In the genomic region with DNA sequence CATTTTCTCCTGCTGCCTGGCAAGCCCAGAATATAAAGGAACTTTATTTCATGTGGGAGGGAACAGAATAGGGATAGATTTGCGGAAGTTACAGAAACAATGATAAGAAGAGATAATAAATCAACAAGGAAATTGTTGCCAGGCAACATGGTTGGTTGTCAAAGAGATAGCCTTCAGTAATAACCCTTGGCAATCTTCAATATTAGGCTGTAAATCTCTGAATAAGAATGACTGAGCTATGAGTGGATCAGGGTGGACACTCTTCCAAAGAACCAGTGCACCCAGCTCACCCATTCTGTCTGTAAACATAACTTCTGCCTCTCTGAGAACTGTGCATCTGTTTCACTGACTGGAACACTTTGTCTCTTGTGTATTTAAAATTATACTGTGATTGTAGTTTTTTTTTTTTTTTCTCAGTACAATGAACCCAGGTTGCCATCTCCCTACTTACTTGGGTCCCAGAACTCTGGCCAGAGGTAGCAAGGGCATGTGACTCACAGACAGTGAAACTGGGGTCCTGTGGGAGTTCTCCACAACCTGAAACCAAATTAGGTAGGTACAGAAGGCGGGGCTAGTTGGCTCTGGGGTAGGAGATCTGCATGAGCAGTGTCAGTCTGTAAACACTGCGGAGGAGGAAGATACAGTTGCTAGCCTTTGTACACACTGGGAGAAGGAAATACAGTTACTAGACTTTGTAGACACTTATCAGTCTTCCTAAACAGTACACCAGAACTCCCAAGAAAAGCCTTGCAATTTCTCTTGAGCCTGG, we compare ENCODE assay signal across 17 mouse cellular contexts. TPM values are rescaled to one million over a fixed set of nuclear protein-coding genes. Genes with fewer than 3 reads are reported as not detected.
A peak's percentile ranks its signal among the peaks of the same experiment; 100 is the strongest.
DNase-seq lines count a peak whose midpoint lies in the region; ATAC-seq and TF ChIP-seq lines count a peak whose summit lies in the region.
"Had no signal": no experiment of that assay in that cellular context is flagged by ENCODE, and none has a peak within 500 bp of the region (broad histone marks: within the 10 kb centered on the region; RNA-seq: fewer than 3 reads in every experiment).

No protein-coding gene starts in this region.

- DNase-seq in kidney, postnatal 0 days (ENCODE audit: low spot score) = peak; percentile 5
- DNase-seq in kidney, adult 18-20 months = no peak
- DNase-seq in B cell, adult 2 months = peak; percentile 81 to 88
- DNase-seq in testis, postnatal 10 days (ENCODE audit: low spot score) = no peak
- no peak for DNase-seq in left cerebral cortex, postnatal 25 days (ENCODE audit: low spot score in 2 of 2)
- DNase-seq: kidney, adult 8-10 months; right cerebral cortex, postnatal 4 days had no signal

- 58% methylated on average over 3 of the region's 3 CpGs for WGBS in kidney, postnatal 0 days
- WGBS in kidney, embryonic 14.5 days = 74% methylated on average over 3 of the region's 3 CpGs

- no peak for TF ChIP-seq CTCF in kidney, postnatal 0 days (IDR thresholded peaks at IDR 0.05; ENCODE audit: low read depth)

- H3K4me1 ChIP-seq in kidney, postnatal 0 days (replicated peaks; ENCODE audit: insufficient read depth, low read length) = no peaks in the 10 kb centered on the region
- no peaks in the 10 kb centered on the region for H3K4me1 ChIP-seq in kidney, embryonic 14.5 days (ENCODE audit: control insufficient read depth, insufficient read depth, low read length)
- H3K4me1 ChIP-seq: embryonic facial prominence, embryonic 13.5 days; heart, embryonic 15.5 days; hindbrain, embryonic 12.5 days; midbrain, embryonic 10.5 days had no signal

- H3K4me2 ChIP-seq in kidney, postnatal 0 days (ENCODE audit: low read length) = no peak overlapping the region
- H3K4me2 ChIP-seq in kidney, embryonic 14.5 days (replicated peaks; ENCODE audit: low read depth, low read length) = no peak overlapping the region
- H3K4me2 ChIP-seq: embryonic facial prominence, embryonic 13.5 days; heart, embryonic 15.5 days; hindbrain, embryonic 12.5 days had no signal

- ATAC-seq in kidney, postnatal 0 days (replicated peaks; ENCODE audit: low FRiP score, low read depth) = no peak
- 0 out of 2 replicates have a peak, but pooled peaks have one; percentile 10 for ATAC-seq in common myeloid progenitor, adult 5-6 weeks (replicated peaks; ENCODE audit: low read depth, poor library complexity, severe bottlenecking)
- peak; percentile 88 for ATAC-seq in neutrophil, adult 5-6 weeks (ENCODE audit: extremely low read depth, insufficient number of reproducible peaks, low FRiP score, poor library complexity, severe bottlenecking)
- no peak for ATAC-seq in kidney, embryonic 14.5 days (ENCODE audit: low FRiP score, low TSS enrichment)

- H3K36me3 ChIP-seq in kidney, postnatal 0 days (ENCODE audit: insufficient read depth, low read length) = no peaks in the 10 kb centered on the region
- no peaks in the 10 kb centered on the region for H3K36me3 ChIP-seq in kidney, embryonic 14.5 days (ENCODE audit: control insufficient read depth, insufficient read depth, low read length)
- H3K36me3 ChIP-seq: embryonic facial prominence, embryonic 13.5 days; heart, embryonic 15.5 days; hindbrain, embryonic 12.5 days; midbrain, embryonic 10.5 days had no signal

- no peaks in the 10 kb centered on the region for H3K27me3 ChIP-seq in kidney, postnatal 0 days (ENCODE audit: insufficient read depth, low read length)
- H3K27me3 ChIP-seq in kidney, embryonic 14.5 days (ENCODE audit: control insufficient read depth, insufficient read depth, low read length) = no peaks in the 10 kb centered on the region
- H3K27me3 ChIP-seq: embryonic facial prominence, embryonic 13.5 days; heart, embryonic 15.5 days; hindbrain, embryonic 12.5 days had no signal

- no peaks in the 10 kb centered on the region for H3K9me3 ChIP-seq in kidney, postnatal 0 days (replicated peaks; ENCODE audit: low read length)
- H3K9me3 ChIP-seq in kidney, embryonic 14.5 days (ENCODE audit: control insufficient read depth, low read length) = no peaks in the 10 kb centered on the region
- H3K9me3 ChIP-seq: embryonic facial prominence, embryonic 13.5 days; heart, embryonic 15.5 days; hindbrain, embryonic 12.5 days; midbrain, embryonic 10.5 days had no signal

- H3K4me3 ChIP-seq in kidney, postnatal 0 days (replicated peaks; ENCODE audit: low read depth, low read length) = no peak overlapping the region
- no peak overlapping the region for H3K4me3 ChIP-seq in kidney, embryonic 14.5 days (ENCODE audit: low read length)
- H3K4me3 ChIP-seq: embryonic facial prominence, embryonic 13.5 days; heart, embryonic 15.5 days; hindbrain, embryonic 12.5 days; midbrain, embryonic 10.5 days had no signal

- H3K9ac ChIP-seq in kidney, postnatal 0 days (ENCODE audit: low read depth, low read length) = no peak overlapping the region
- H3K9ac ChIP-seq in kidney, embryonic 14.5 days (ENCODE audit: low read depth, low read length) = no peak overlapping the region
- H3K9ac ChIP-seq: embryonic facial prominence, embryonic 13.5 days; heart, embryonic 15.5 days; hindbrain, embryonic 12.5 days; liver, embryonic 14.5 days had no signal

- H3K27ac ChIP-seq in kidney, postnatal 0 days = no peak overlapping the region
- no peak overlapping the region for H3K27ac ChIP-seq in kidney, embryonic 14.5 days (ENCODE audit: low read depth, low read length)
- H3K27ac ChIP-seq: embryonic facial prominence, embryonic 13.5 days; heart, embryonic 15.5 days; hindbrain, embryonic 12.5 days; liver, embryonic 14.5 days; midbrain, embryonic 10.5 days had no signal

- intact Hi-C loops in left cerebral cortex, postnatal 25 days (cut with DNase I) = no loop called here

RNA-seq across cellular contexts. Expression of gene Serpinb1a, which starts 19.3 kb away (rescaled TPM):
- 18.5 and 18.7 TPM in 2 replicates for polyA plus RNA-seq in kidney, postnatal 0 days (2015; fragmentation: Nextera tagmentation; extraction: Ambion mirVana)
- total RNA-seq in common myeloid progenitor, adult 5-6 weeks (2017) = 219 and 222 TPM in 2 replicates
- total RNA-seq in neutrophil, adult 5-6 weeks (2017) = 330 and 346 TPM in 2 replicates
- total RNA-seq in left cerebral cortex, postnatal 25 days (2021) = 1 to 10 TPM; 2.5 to 3.8 TPM
- 6.6 and 7.9 TPM in 2 replicates for polyA plus RNA-seq in kidney, embryonic 14.5 days (2014; fragmentation: Nextera tagmentation; extraction: Ambion mirVana)

RNA-seq across cellular contexts. Expression of gene D930007J09Rik, which starts 29.0 kb away (rescaled TPM):
- not detected in 2 replicates for polyA plus RNA-seq in kidney, postnatal 0 days (2015; fragmentation: Nextera tagmentation; extraction: Ambion mirVana)
- total RNA-seq in common myeloid progenitor, adult 5-6 weeks (2017) = not detected in 2 replicates
- not detected in 2 replicates for total RNA-seq in neutrophil, adult 5-6 weeks (2017)
- total RNA-seq in left cerebral cortex, postnatal 25 days (2021) = 1 to 10 TPM; 1.1 to 1.7 TPM
- not detected in 2 replicates for polyA plus RNA-seq in kidney, embryonic 14.5 days (2014; fragmentation: Nextera tagmentation; extraction: Ambion mirVana)
- polyA plus RNA-seq: embryonic facial prominence, embryonic 13.5 days; forebrain, embryonic 11.5 days; heart, embryonic 15.5 days; hindbrain, embryonic 12.5 days; liver, embryonic 14.5 days; midbrain, embryonic 10.5 days; testis, adult 2 months had no signal

RNA-seq across cellular contexts. Expression of gene Wrnip1, which starts 29.9 kb away (rescaled TPM):
- polyA plus RNA-seq in kidney, postnatal 0 days (2015; fragmentation: Nextera tagmentation; extraction: Ambion mirVana) = 19.4 and 25.8 TPM in 2 replicates
- 33.5 and 34.9 TPM in 2 replicates for total RNA-seq in common myeloid progenitor, adult 5-6 weeks (2017)
- total RNA-seq in neutrophil, adult 5-6 weeks (2017) = 25.8 and 39.8 TPM in 2 replicates
- 10 to 100 TPM; 56.5 to 67.2 TPM for total RNA-seq in left cerebral cortex, postnatal 25 days (2021)
- 14.1 and 19.0 TPM in 2 replicates for polyA plus RNA-seq in kidney, embryonic 14.5 days (2014; fragmentation: Nextera tagmentation; extraction: Ambion mirVana)

RNA-seq across cellular contexts. Expression of gene Mylk4, which starts 47.9 kb away (rescaled TPM):
- 0.03 and 0.12 TPM in 2 replicates for polyA plus RNA-seq in kidney, postnatal 0 days (2015; fragmentation: Nextera tagmentation; extraction: Ambion mirVana)
- not detected in 2 replicates for total RNA-seq in common myeloid progenitor, adult 5-6 weeks (2017)
- not detected in 2 replicates for total RNA-seq in neutrophil, adult 5-6 weeks (2017)
- under 1 TPM; 0.14 to 0.16 TPM for total RNA-seq in left cerebral cortex, postnatal 25 days (2021)
- 0.14 TPM in 1 of 2 replicates, not detected in the other for polyA plus RNA-seq in kidney, embryonic 14.5 days (2014; fragmentation: Nextera tagmentation; extraction: Ambion mirVana)
- polyA plus RNA-seq: midbrain, embryonic 10.5 days had no signal

Comparison
In these comparisons a context has a peak if more than half of its experiments do, and no peak if none do; other contexts are left out.
1. DNase-seq: peak in kidney, postnatal 0 days (single experiment) and B cell, adult 2 months (2 of 2); none in kidney, adult 18-20 months (single experiment), testis, postnatal 10 days (single experiment) and left cerebral cortex, postnatal 25 days (0 of 2).
2. ATAC-seq: peak in common myeloid progenitor, adult 5-6 weeks (single experiment) and neutrophil, adult 5-6 weeks (single experiment); none in kidney, postnatal 0 days (single experiment) and kidney, embryonic 14.5 days (single experiment).
3. RNA of gene Serpinb1a, which starts 19.3 kb away (total RNA-seq): 330 to 346 TPM in neutrophil, adult 5-6 weeks and 219 to 222 TPM in common myeloid progenitor, adult 5-6 weeks; 2.5 to 3.8 TPM in left cerebral cortex, postnatal 25 days; every median in the first group is over 10 times any median in the second.